Mouse (Mus musculus) liver, embryonic 14.5 days (tissue): ENCODE measurements around the gene Fndc7. TPM values are rescaled to one million over a fixed set of nuclear protein-coding genes. Genes with fewer than 3 reads are reported as not detected.
"Not testable (repeated sequence)": the region's sequence is repeated elsewhere in the genome, so short reads cannot be mapped to it uniquely, and the experiment has no call there.

ENCODE experiments used
- ATAC-seq: fragments of 200-750 bp; cut with Nextera tagmentation; 2 replicates; pipeline ENCODE4 v1.8.0; 2017; ENCODE audit warnings: moderate number of reproducible peaks, mild to moderate bottlenecking, moderate library complexity; ENCODE audit not compliant: insufficient read depth
- DNase-seq, 3 experiments: peaks; one replicate each; pipeline ENCODE4 v3.0.0-alpha.2; 2012 to 2013; ENCODE audit warnings: low read depth in 3 of 3, low spot score in 3 of 3
- H3K27ac ChIP-seq: fragments of 300-500 bp; sonication (generic); 2 replicates; pipeline ENCODE4 v1.5.1; 2014; ENCODE audit warnings: moderate library complexity, mild to moderate bottlenecking, control low read depth, inconsistent platforms
- H3K27me3 ChIP-seq: fragments of 300-500 bp; sonication (generic); 2 replicates; pipeline ENCODE4 v1.6.1; 2014; ENCODE audit warnings: mild to moderate bottlenecking, low read length, moderate library complexity; ENCODE audit not compliant: control insufficient read depth, insufficient read depth
- H3K36me3 ChIP-seq: fragments of 300-500 bp; sonication (generic); replicated peaks from 2 replicates; pipeline ENCODE4 v1.6.1; 2014; ENCODE audit warnings: low read depth; ENCODE audit not compliant: control insufficient read depth, insufficient read depth
- H3K4me1 ChIP-seq, 2 experiments: fragments of 200-500 bp in 1 of 2; fragments of 300-500 bp in 1 of 2; sonication (generic) in 1 of 2; replicated peaks; 2 replicates each; pipeline ENCODE4 v1.6.1; 2012 to 2014; ENCODE audit warnings: antibody characterized with exemption in 1 of 2, inconsistent platforms in 1 of 2, low read length in 1 of 2; ENCODE audit not compliant: control insufficient read depth in 2 of 2, insufficient read depth in 2 of 2
- H3K4me2 ChIP-seq: fragments of 300-500 bp; sonication (generic); 2 replicates; pipeline ENCODE4 v1.6.1; 2014; ENCODE audit warnings: low read depth, mild to moderate bottlenecking, control low read depth, moderate library complexity
- H3K4me3 ChIP-seq, 2 experiments: fragments of 200-500 bp in 1 of 2; fragments of 300-500 bp in 1 of 2; sonication (generic) in 1 of 2; 2 replicates each; pipeline ENCODE4 v1.5.1; 2012 to 2014; ENCODE audit warnings: low read depth in 2 of 2, low read length in 2 of 2, mild to moderate bottlenecking in 2 of 2, control low read depth in 1 of 2, inconsistent platforms in 1 of 2, moderate library complexity in 1 of 2; ENCODE audit not compliant: insufficient read depth in 1 of 2
- H3K9ac ChIP-seq: fragments of 300-500 bp; sonication (generic); replicated peaks from 2 replicates; pipeline ENCODE4 v1.6.1; 2014; ENCODE audit warnings: mild to moderate bottlenecking, control low read depth, moderate library complexity
- H3K9me3 ChIP-seq: fragments of 300-500 bp; sonication (generic); 2 replicates; pipeline ENCODE4 v1.6.1; 2016; ENCODE audit warnings: low read length, mixed read lengths; ENCODE audit not compliant: control insufficient read depth
- CTCF ChIP-seq: IDR thresholded peaks from 2 replicates; pipeline ENCODE4 v1.5.1; 2016; ENCODE audit warnings: antibody characterized with exemption, low read depth, control low read depth
- EP300 ChIP-seq: IDR thresholded peaks from 2 replicates; pipeline ENCODE4 v1.6.1; 2016; ENCODE audit warnings: antibody characterized with exemption, low read depth
- WGBS: fragments of 180-500 bp; shearing (Covaris S2); extraction: QIAGEN DNeasy Blood & Tissue Kit; methylation state at CpG from one replicate; pipeline ENCODE4 v1.1.7; 2014; ENCODE audit not compliant: insufficient replicate concordance; 5-methylcytosine and 5-hydroxymethylcytosine counted together
- polyA plus RNA-seq, 2 experiments: library from polyadenylated mRNA; depleted of rRNA in 1 of 2; stranded (reverse) in 1 of 2; unstranded in 1 of 2; fragments of >200 nt; fragmentation: Nextera tagmentation in 1 of 2; extraction: Ambion mirVana in 1 of 2; gene quantifications; 2 replicates each; pipeline versions ENCODE4 v1.2.1 to v1.2.3; 2012 to 2014

The Fndc7 gene
- polyA plus RNA-seq, 2 experiments = not detected

DNA sequence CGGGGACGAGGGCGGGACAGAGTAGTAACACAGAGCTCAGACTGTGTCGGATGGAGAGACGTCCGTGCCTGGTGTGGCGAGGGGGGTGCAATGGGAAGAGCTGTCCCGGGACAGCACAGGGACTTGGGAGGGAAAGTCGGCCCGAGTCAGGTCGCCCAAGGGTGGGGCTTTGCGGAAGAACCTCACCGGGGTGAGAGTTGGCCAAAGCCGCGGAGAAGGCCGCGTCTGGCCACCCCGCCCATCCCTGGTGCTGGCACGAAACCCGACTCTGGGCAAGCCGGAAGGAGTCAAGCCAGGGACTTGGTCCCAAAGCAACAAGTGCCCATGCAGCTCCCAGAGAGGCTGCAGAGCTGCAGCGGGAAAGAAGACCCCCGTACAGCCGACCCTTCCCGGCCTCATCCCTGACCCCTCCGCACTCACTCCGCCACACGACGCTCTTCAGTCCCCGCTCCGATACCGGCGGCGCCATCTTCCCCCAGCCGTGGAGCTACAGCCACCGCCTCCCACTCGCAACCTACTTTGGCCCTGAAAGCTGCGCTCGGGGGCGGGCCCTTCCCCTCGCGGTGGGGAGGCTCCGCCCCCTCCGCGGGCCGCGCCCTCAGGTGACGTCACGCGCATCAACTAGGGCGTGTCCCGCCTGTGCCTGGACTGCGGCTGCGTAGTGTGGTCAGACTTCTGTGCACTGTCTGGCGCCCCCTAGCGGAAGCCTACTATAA, 49.6 kb downstream of the Fndc7 start, which contains the start of gene Stxbp3:
Gene Stxbp3, minus strand, starts transcription at position 527 of the 716 bp plus-strand sequence.
- under 1% methylated on average over 56 of the region's 56 CpGs for WGBS
- Histone ChIP-seq H3K27me3 (no peaks in the 10 kb centered on the region), H3K27ac (peak within 1 kb of the TSS; percentile 90), H3K36me3 (0 out of 2 replicates have a peak, but pooled peaks cover 2% of the 10 kb centered on the region), H3K4me3 (peak within 1 kb of the TSS; percentile 63 to 84), H3K9me3 (no peaks in the 10 kb centered on the region), H3K4me1 (peaks cover 13 to 17% of the 10 kb centered on the region in 2 experiments), H3K4me2 (peak within 1 kb of the TSS; percentile 84), H3K9ac (peak within 1 kb of the TSS; percentile 81)
- peak; percentile 90 for ATAC-seq
- TF ChIP-seq CTCF (peak; percentile 98), EP300 (no peak)
- peak; percentile 92 to 94 (median 92) for DNase-seq

DNA sequence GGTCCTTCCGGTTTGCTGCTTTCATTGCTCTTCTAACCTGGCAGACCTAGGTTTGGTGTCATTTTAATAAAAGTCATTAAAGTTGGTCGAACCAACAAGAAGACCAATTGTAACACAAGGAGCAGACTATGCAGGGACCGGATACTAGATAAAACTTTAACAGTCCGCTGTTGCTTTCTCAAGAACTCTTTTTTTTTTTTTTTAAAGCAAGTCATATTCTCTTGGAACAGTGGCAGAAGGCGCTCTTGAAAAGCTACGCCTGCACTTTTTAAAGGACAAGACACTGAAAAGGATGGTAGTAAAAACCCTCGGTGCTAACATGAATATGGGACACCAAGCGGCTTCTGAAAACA, 50.2 kb downstream of the Fndc7 start:
- H3K36me3 ChIP-seq = 0 out of 2 replicates have a peak, but pooled peaks cover 2% of the 10 kb centered on the region
- peaks cover 13 to 17% of the 10 kb centered on the region in 2 experiments for H3K4me1 ChIP-seq
- H3K27me3 ChIP-seq = no peaks in the 10 kb centered on the region
- peak overlapping the region; percentile 81 for H3K9ac ChIP-seq
- no peaks in the 10 kb centered on the region for H3K9me3 ChIP-seq
- 2% methylated on average over 8 of the region's 8 CpGs for WGBS
- no peak for TF ChIP-seq CTCF
- TF ChIP-seq EP300 = no peak
- no peak for ATAC-seq
- H3K4me2 ChIP-seq = peak overlapping the region; percentile 84
- peak in 1 of 3 experiments; percentile 20 for DNase-seq
- H3K4me3 ChIP-seq = peak overlapping the region; percentile 63 to 84
- peak overlapping the region; percentile 90 for H3K27ac ChIP-seq

DNA sequence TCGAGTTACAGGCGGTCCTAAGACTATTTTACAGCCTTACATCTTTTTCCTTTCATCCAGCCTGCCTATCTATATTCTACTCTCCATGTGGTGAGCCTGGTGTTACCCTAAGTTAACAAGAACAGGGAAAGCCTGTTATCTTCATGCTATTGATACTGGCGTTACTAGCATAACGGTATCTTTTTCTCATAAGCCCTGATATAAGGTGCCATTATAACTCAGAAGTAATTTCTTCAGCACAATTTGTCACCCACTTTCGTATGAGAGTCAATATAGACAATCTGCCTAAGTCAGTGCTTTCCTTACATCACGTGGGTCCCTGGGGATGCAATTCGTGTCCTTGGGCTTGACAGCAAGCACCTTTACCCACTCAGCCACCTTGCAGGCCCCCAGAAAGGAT, 50.8 kb downstream of the Fndc7 start:
- ATAC-seq (no peak), DNase-seq (no peak)
- WGBS = 29% methylated on average over 7 of the region's 7 CpGs
- Histone ChIP-seq H3K9ac (peak overlapping the region; percentile 23; the same call in 1 of the 2 replicates), H3K4me1 (peaks cover 13 to 17% of the 10 kb centered on the region in 2 experiments), H3K4me2 (peak overlapping the region; percentile 84), H3K27ac (peak overlapping the region; percentile 11), H3K36me3 (0 out of 2 replicates have a peak, but pooled peaks cover 2% of the 10 kb centered on the region), H3K4me3 (peak overlapping the region; percentile 22 to 84), H3K27me3 (no peaks in the 10 kb centered on the region), H3K9me3 (no peaks in the 10 kb centered on the region)
- TF ChIP-seq EP300 = peak; percentile 56; the same call in 1 of the 2 replicates
- no peak for TF ChIP-seq CTCF

DNA sequence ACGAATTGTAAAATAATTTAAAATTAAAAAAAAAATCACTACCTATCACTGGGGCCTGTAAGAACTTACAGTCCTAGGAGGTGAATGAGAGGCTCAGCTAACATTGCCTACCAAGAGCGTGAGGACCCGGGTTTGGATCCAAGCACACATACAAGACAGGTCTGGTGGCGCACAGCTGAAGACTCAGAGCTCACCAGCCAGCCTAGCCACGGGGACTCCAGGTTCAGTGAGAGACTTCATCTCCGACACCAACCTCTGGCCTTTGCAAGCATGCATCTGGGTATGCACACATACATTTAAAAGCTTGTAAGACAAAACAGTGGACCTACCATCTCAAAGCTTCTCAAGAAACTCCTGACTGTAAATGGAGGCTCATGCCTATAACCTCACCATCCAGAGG, 52.9 kb downstream of the Fndc7 start:
- no peaks in the 10 kb centered on the region for H3K9me3 ChIP-seq
- H3K4me3 ChIP-seq = no peak overlapping the region
- no peak for ATAC-seq
- WGBS = 77% methylated on average over 6 of the region's 6 CpGs
- TF ChIP-seq CTCF = no peak
- no peak for TF ChIP-seq EP300
- H3K9ac ChIP-seq = no peak overlapping the region
- 0 out of 2 replicates have a peak, but pooled peaks cover 2% of the 10 kb centered on the region for H3K36me3 ChIP-seq
- H3K4me2 ChIP-seq = peak overlapping the region; percentile 84; the same call in 1 of the 2 replicates
- H3K27me3 ChIP-seq = no peaks in the 10 kb centered on the region
- peaks cover 13 to 17% of the 10 kb centered on the region in 2 experiments for H3K4me1 ChIP-seq
- no peak overlapping the region for H3K27ac ChIP-seq
- DNase-seq = no peak

DNA sequence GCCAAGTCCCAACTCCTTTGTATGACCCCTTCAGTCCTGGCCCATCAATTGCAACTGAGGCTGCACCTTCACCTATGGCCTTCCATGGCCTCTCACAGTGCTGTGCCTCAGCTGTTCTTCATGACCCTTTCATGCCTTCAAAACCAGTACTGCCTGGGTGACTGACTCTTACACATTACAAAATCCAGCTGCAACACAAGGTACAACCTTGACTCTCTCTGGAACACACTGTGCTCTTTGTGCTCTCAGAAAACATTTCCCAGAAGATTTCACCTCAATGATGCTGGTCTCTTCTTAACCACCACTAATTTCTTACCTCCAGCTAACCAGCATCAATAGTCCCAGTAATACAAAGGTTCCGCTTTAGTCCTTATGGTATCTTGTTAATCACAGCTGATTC, 56.1 kb downstream of the Fndc7 start:
- H3K9ac ChIP-seq, ATAC-seq, H3K27ac ChIP-seq, H3K27me3 ChIP-seq, H3K36me3 ChIP-seq, H3K4me2 ChIP-seq, H3K9me3 ChIP-seq, DNase-seq, H3K4me3 ChIP-seq: not testable (repeated sequence)
- H3K4me1 ChIP-seq = peaks cover 9 to 13% of the 10 kb centered on the region in 2 experiments
- 63% methylated on average over 1 of the region's 1 CpGs for WGBS
